Mouse (Mus musculus) embryonic facial prominence, embryonic 13.5 days (tissue): ENCODE measurements around the gene Anks3. TPM values are rescaled to one million over a fixed set of nuclear protein-coding genes. Genes with fewer than 3 reads are reported as not detected.

Source experiments
- polyA plus RNA-seq: library from polyadenylated mRNA; unstranded; fragments of >200 nt; fragmentation: Nextera tagmentation; extraction: Ambion mirVana; gene quantifications from 2 replicates; pipeline ENCODE4 v1.2.1, GENCODE M21; 2015

Anks3 gene
- polyA plus RNA-seq, 1 experiment from 2014 or later, result 68.4 TPM

Other genes with a start within 250 kb of the Anks3 start
- gene Nmral1, start 244.8 kb downstream of the Anks3 start, polyA plus RNA-seq, result 83.6 and 91.4 TPM in 2 replicates
- gene Hmox2, start 237.8 kb downstream of the Anks3 start, polyA plus RNA-seq, result 105 and 107 TPM in 2 replicates
- gene Cdip1, start 173.9 kb downstream of the Anks3 start, polyA plus RNA-seq, result 84.5 and 91.6 TPM in 2 replicates
- gene 4930562C15Rik, start 128.8 kb downstream of the Anks3 start, polyA plus RNA-seq, result 0.44 and 0.89 TPM in 2 replicates
- 40.2 and 41.5 TPM in 2 replicates for gene Ubald1, start 83.9 kb downstream of the Anks3 start, polyA plus RNA-seq
- gene Mgrn1, start 78.0 kb downstream of the Anks3 start, polyA plus RNA-seq, result 87.7 and 95.2 TPM in 2 replicates
- gene Nudt16l1, start 25.4 kb downstream of the Anks3 start, polyA plus RNA-seq, result 179 and 185 TPM in 2 replicates
- not detected in 2 replicates for gene Sept12, start 33.6 kb upstream of the Anks3 start, polyA plus RNA-seq
- gene Smim22, start 43.1 kb upstream of the Anks3 start, polyA plus RNA-seq, result 5.4 and 10.0 TPM in 2 replicates
- gene Rogdi, start 49.3 kb upstream of the Anks3 start, polyA plus RNA-seq, result 59.2 and 65.8 TPM in 2 replicates
- 139 and 143 TPM in 2 replicates for gene Glyr1, start 85.7 kb upstream of the Anks3 start, polyA plus RNA-seq
- gene Ubn1, start 85.9 kb upstream of the Anks3 start, polyA plus RNA-seq, result 20.9 and 22.9 TPM in 2 replicates
- 7.9 and 8.4 TPM in 2 replicates for gene Ppl, start 168.2 kb upstream of the Anks3 start, polyA plus RNA-seq
- 0.06 and 0.14 TPM in 2 replicates for gene Sec14l5, start 182.9 kb upstream of the Anks3 start, polyA plus RNA-seq
- gene Nagpa, start 239.8 kb upstream of the Anks3 start, polyA plus RNA-seq, result 16.7 and 17.9 TPM in 2 replicates